Mouse (Mus musculus) hindbrain, postnatal 0 days (tissue): ENCODE measurements around the gene Card6. TPM values are rescaled to one million over a fixed set of nuclear protein-coding genes. Genes with fewer than 3 reads are reported as not detected.

ENCODE experiments used
- ATAC-seq: fragments of 200-750 bp; cut with Nextera tagmentation; 2 replicates; pipeline ENCODE4 v1.8.0; 2017; ENCODE audit warnings: mild to moderate bottlenecking, moderate TSS enrichment, moderate library complexity
- DNase-seq: peaks from one replicate; pipeline ENCODE4 v3.0.0-alpha.2; 2015; ENCODE audit warnings: low spot score
- H3K27ac ChIP-seq: fragments of 300-500 bp; sonication (generic); 2 replicates; pipeline ENCODE4 v1.5.1; 2014; ENCODE audit warnings: mild to moderate bottlenecking
- H3K27me3 ChIP-seq: fragments of 300-500 bp; sonication (generic); 2 replicates; pipeline ENCODE4 v1.6.1; 2014; ENCODE audit warnings: low read length, mixed read lengths; ENCODE audit not compliant: insufficient read depth
- H3K36me3 ChIP-seq: fragments of 300-500 bp; sonication (generic); 2 replicates; pipeline ENCODE4 v1.6.1; 2014; ENCODE audit warnings: low read length, mixed read lengths; ENCODE audit not compliant: insufficient read depth
- H3K4me1 ChIP-seq: fragments of 300-500 bp; sonication (generic); 2 replicates; pipeline ENCODE4 v1.6.1; 2014; ENCODE audit warnings: antibody characterized with exemption, low read length, mixed read lengths; ENCODE audit not compliant: insufficient read depth
- H3K4me2 ChIP-seq: fragments of 300-500 bp; sonication (generic); 2 replicates; pipeline ENCODE4 v1.6.1; 2014; ENCODE audit warnings: low read depth, mild to moderate bottlenecking, low read length, moderate library complexity, mixed read lengths
- H3K4me3 ChIP-seq: fragments of 300-500 bp; sonication (generic); 2 replicates; pipeline ENCODE4 v1.5.1; 2014; ENCODE audit warnings: low read length
- H3K9ac ChIP-seq: fragments of 300-500 bp; sonication (generic); replicated peaks from 2 replicates; pipeline ENCODE4 v1.6.1; 2014; ENCODE audit warnings: mild to moderate bottlenecking, low read length, moderate library complexity, mixed read lengths
- H3K9me3 ChIP-seq: fragments of 300-500 bp; sonication (generic); 2 replicates; pipeline ENCODE4 v1.6.1; 2016; ENCODE audit warnings: low read length, mixed read lengths
- CTCF ChIP-seq: IDR thresholded peaks from 2 replicates; pipeline ENCODE4 v1.5.1; 2016; ENCODE audit warnings: antibody characterized with exemption, control low read depth, low read depth
- WGBS: fragments of 180-500 bp; shearing (Covaris S2); extraction: QIAGEN DNeasy Blood & Tissue Kit; methylation state at CpG from one replicate; pipeline ENCODE4 v1.1.7; 2014; 5-methylcytosine and 5-hydroxymethylcytosine counted together
- polyA plus RNA-seq: library from polyadenylated mRNA; unstranded; fragments of >200 nt; fragmentation: Nextera tagmentation; extraction: Ambion mirVana; gene quantifications from 2 replicates; pipeline ENCODE4 v1.2.1, GENCODE M21; 2015
- total RNA-seq: library from RNA; depleted of rRNA; stranded (reverse); fragments of >200 nt; gene quantifications from 2 replicates; pipeline ENCODE4 v1.2.3, GENCODE M21; 2014; rRNA removed

The Card6 gene
- total and polyA plus RNA-seq, 2 experiments from 2014 or later = 0.16 to 0.23 TPM

- H3K4me1 ChIP-seq = no peaks in the 10 kb centered on the region
- no peak overlapping the region for H3K4me3 ChIP-seq
- no peaks in the 10 kb centered on the region for H3K9me3 ChIP-seq
- WGBS = 20% methylated on average over 2 of the region's 2 CpGs
- no peaks in the 10 kb centered on the region for H3K36me3 ChIP-seq
- no peak overlapping the region for H3K27ac ChIP-seq
- H3K4me2 ChIP-seq = no peak overlapping the region
- H3K27me3 ChIP-seq = no peaks in the 10 kb centered on the region
- H3K9ac ChIP-seq = no peak overlapping the region
- no peak for ATAC-seq
- TF ChIP-seq CTCF = peak; percentile 60
- peak; percentile 64 for DNase-seq
These were observed 22.2 kb downstream of the Card6 start for GRCm38 (mm10) chr15:5086162-5086561.

- no peak overlapping the region for H3K9ac ChIP-seq
- no peaks in the 10 kb centered on the region for H3K27me3 ChIP-seq
- no peak for DNase-seq
- no peak for ATAC-seq
- no peaks in the 10 kb centered on the region for H3K36me3 ChIP-seq
- 83% methylated on average over 1 of the region's 1 CpGs for WGBS
- TF ChIP-seq CTCF = no peak
- H3K9me3 ChIP-seq = no peaks in the 10 kb centered on the region
- H3K4me3 ChIP-seq = no peak overlapping the region
- H3K27ac ChIP-seq = no peak overlapping the region
- H3K4me2 ChIP-seq = no peak overlapping the region
- no peaks in the 10 kb centered on the region for H3K4me1 ChIP-seq
These were observed 27.1 kb downstream of the Card6 start for GRCm38 (mm10) chr15:5081235-5081634.

GRCm38 (mm10) chr15:5068801-5069518 is 39.4 kb downstream of the Card6 start:
- Histone ChIP-seq H3K9me3 (no peaks in the 10 kb centered on the region), H3K4me3 (no peak overlapping the region), H3K9ac (no peak overlapping the region), H3K36me3 (no peaks in the 10 kb centered on the region), H3K27me3 (no peaks in the 10 kb centered on the region), H3K27ac (no peak overlapping the region), H3K4me2 (no peak overlapping the region), H3K4me1 (no peaks in the 10 kb centered on the region)
- peak; percentile 83 for ATAC-seq
- peak; percentile 83 for DNase-seq
- TF ChIP-seq CTCF = peak; percentile 90
- 54% methylated on average over 15 of the region's 15 CpGs for WGBS

GRCm38 (mm10) chr15:5063635-5064034 is 44.7 kb downstream of the Card6 start, which contains the start of gene C7:
TSS of gene C7 (minus strand) at chr15:5063740.
- Histone ChIP-seq H3K9ac (no peak within 1 kb of the TSS), H3K4me3 (no peak within 1 kb of the TSS), H3K27ac (no peak within 1 kb of the TSS), H3K36me3 (no peaks in the 10 kb centered on the region), H3K4me2 (no peak within 1 kb of the TSS), H3K4me1 (no peaks in the 10 kb centered on the region), H3K9me3 (no peaks in the 10 kb centered on the region), H3K27me3 (no peaks in the 10 kb centered on the region)
- TF ChIP-seq CTCF = no peak
- ATAC-seq (no peak), DNase-seq (peak; percentile 3)

Other genes starting within 250 kb of the Card6 start
- not detected in 2 replicates for gene Mroh2b, start 209.8 kb downstream of the Card6 start, total RNA-seq
- not detected in 2 replicates for gene Mroh2b, start 209.8 kb downstream of the Card6 start, polyA plus RNA-seq
- 0.10 TPM in 1 of 2 replicates, not detected in the other for gene C7, start 44.8 kb downstream of the Card6 start, total RNA-seq
- 0.05 TPM in 1 of 2 replicates, not detected in the other for gene C7, start 44.8 kb downstream of the Card6 start, polyA plus RNA-seq
- gene Rpl37, start 8.1 kb upstream of the Card6 start, total RNA-seq = 147 and 148 TPM in 2 replicates
- gene Rpl37, start 8.1 kb upstream of the Card6 start, polyA plus RNA-seq = 414 and 415 TPM in 2 replicates
- 12.0 and 14.3 TPM in 2 replicates for gene Prkaa1, start 35.3 kb upstream of the Card6 start, total RNA-seq
- gene Prkaa1, start 35.3 kb upstream of the Card6 start, polyA plus RNA-seq = 9.4 and 9.8 TPM in 2 replicates
- 21.3 TPM in 2 replicates for gene Ttc33, start 77.0 kb upstream of the Card6 start, total RNA-seq
- 39.3 and 44.9 TPM in 2 replicates for gene Ttc33, start 77.0 kb upstream of the Card6 start, polyA plus RNA-seq
- gene Ptger4, start 135.6 kb upstream of the Card6 start, total RNA-seq = 4.7 and 4.9 TPM in 2 replicates
- 3.0 and 3.3 TPM in 2 replicates for gene Ptger4, start 135.6 kb upstream of the Card6 start, polyA plus RNA-seq